In genomic region chr9:122293865-122294241, GRCm38 (mm10) we compare ENCODE assay signal across 7 mouse cellular contexts. TPM values are rescaled to one million over a fixed set of nuclear protein-coding genes. Genes with fewer than 3 reads are reported as not detected.
A peak's percentile ranks its signal among the peaks of the same experiment; 100 is the strongest.
DNase-seq lines count a peak whose midpoint lies in the region; ATAC-seq and TF ChIP-seq lines count a peak whose summit lies in the region.

No protein-coding gene starts in this region.

- no peak for TF ChIP-seq POLR2A in lung, adult 2 months (IDR thresholded peaks at IDR 0.05; ENCODE audit: borderline replicate concordance, extremely low read depth, low read depth, low read length)

- H3K9ac ChIP-seq in hindbrain, embryonic 14.5 days, result peak overlapping the region; percentile 80

- no peaks in the 10 kb centered on the region for H3K36me3 ChIP-seq in hindbrain, embryonic 14.5 days (replicated peaks; ENCODE audit: control insufficient read depth, insufficient read depth)

- no peaks in the 10 kb centered on the region for H3K9me3 ChIP-seq in hindbrain, embryonic 14.5 days (ENCODE audit: control insufficient read depth, low read length)

- no peaks in the 10 kb centered on the region for H3K27me3 ChIP-seq in hindbrain, embryonic 14.5 days (ENCODE audit: control insufficient read depth, insufficient read depth, low read length)

- TF ChIP-seq CTCF in lung, adult 2 months (IDR thresholded peaks at IDR 0.05; ENCODE audit: insufficient read depth, low read length), result no peak

- H3K4me1 ChIP-seq in lung, adult 2 months (ENCODE audit: control insufficient read depth, insufficient read depth, low read length), result no peaks in the 10 kb centered on the region; the same call in 1 of the 2 replicates
- H3K4me1 ChIP-seq in hindbrain, embryonic 14.5 days (replicated peaks; ENCODE audit: control insufficient read depth, insufficient read depth, low read length), result peaks cover 12% of the 10 kb centered on the region

- peak overlapping the region; percentile 65 for H3K4me3 ChIP-seq in lung, adult 2 months (replicated peaks; ENCODE audit: extremely low read depth, low read depth, low read length)
- H3K4me3 ChIP-seq in hindbrain, embryonic 14.5 days (replicated peaks; ENCODE audit: low read length), result peak overlapping the region; percentile 69

- peak overlapping the region; percentile 61 for H3K4me2 ChIP-seq in hindbrain, embryonic 14.5 days (replicated peaks)

- under 1% methylated on average over 23 of the region's 23 CpGs for WGBS in lung, adult 2 months
- under 1% methylated on average over 23 of the region's 23 CpGs for WGBS in hindbrain, embryonic 14.5 days

- H3K27ac ChIP-seq in hindbrain, embryonic 14.5 days, result peak overlapping the region; percentile 82

- DNase-seq in lung, adult 2 months, result no peak
- DNase-seq in lung, postnatal 14 days, result no peak
- peak; percentile 37 for DNase-seq in c-Kit-positive CD71-negative TER-119-negative erythroid progenitor cells, embryonic 14.5 days (ENCODE audit: low read depth)
- peak; percentile 56 for DNase-seq in hindbrain, embryonic 14.5 days (ENCODE audit: low spot score)
- no peak for DNase-seq in layer of hippocampus, postnatal 36 days
- DNase-seq in right cerebral cortex, postnatal 10 days (ENCODE audit: low spot score in 2 of 2), result no peak

- no peak; the same call in 1 of the 2 replicates for ATAC-seq in hindbrain, embryonic 14.5 days (ENCODE audit: low FRiP score)
- peak; percentile 67 for ATAC-seq in megakaryocyte, adult 5-6 weeks (ENCODE audit: poor library complexity, severe bottlenecking)

RNA-seq across cellular contexts. Expression of gene Ano10, which starts 0.4 kb away (rescaled TPM):
- 48.7 and 50.6 TPM in 2 replicates for polyA plus RNA-seq in lung, adult 2 months (2012; rRNA removed)
- 43.6 and 44.6 TPM in 2 replicates for polyA plus RNA-seq in hindbrain, embryonic 14.5 days (2014; fragmentation: Nextera tagmentation; extraction: Ambion mirVana)
- 33.1 and 40.9 TPM in 2 replicates for total RNA-seq in megakaryocyte, adult 5-6 weeks (2015)
- 17.1 and 32.8 TPM in 2 replicates for total RNA-seq in megakaryocyte, adult 5-6 weeks (2017)
- 10 to 100 TPM; 20.4 to 20.8 TPM for total RNA-seq in layer of hippocampus, postnatal 36 days (2021)

RNA-seq across cellular contexts. Expression of gene Abhd5, which starts 57.6 kb away (rescaled TPM):
- polyA plus RNA-seq in lung, adult 2 months (2012; rRNA removed), result 26.2 and 41.4 TPM in 2 replicates
- polyA plus RNA-seq in hindbrain, embryonic 14.5 days (2014; fragmentation: Nextera tagmentation; extraction: Ambion mirVana), result 25.5 and 29.9 TPM in 2 replicates
- 83.7 and 84.1 TPM in 2 replicates for total RNA-seq in megakaryocyte, adult 5-6 weeks (2015)
- 87.0 and 93.8 TPM in 2 replicates for total RNA-seq in megakaryocyte, adult 5-6 weeks (2017)
- 10 to 100 TPM; 15.0 to 21.7 TPM for total RNA-seq in layer of hippocampus, postnatal 36 days (2021)

Comparison
In these comparisons a context has a peak if more than half of its experiments do, and no peak if none do; other contexts are left out.
1. DNase-seq: peak in c-Kit-positive CD71-negative TER-119-negative erythroid progenitor cells, embryonic 14.5 days (single experiment) and hindbrain, embryonic 14.5 days (single experiment); none in lung, adult 2 months (single experiment), lung, postnatal 14 days (single experiment), layer of hippocampus, postnatal 36 days (0 of 2) and right cerebral cortex, postnatal 10 days (0 of 2).